Mouse (Mus musculus) gastrocnemius, adult 18-20 months (tissue): ENCODE data around the gene Vsx1. TPM values are rescaled to one million over a fixed set of nuclear protein-coding genes. Genes with fewer than 3 reads are reported as not detected.

Source experiments
- DNase-seq: peaks from one replicate; pipeline ENCODE4 v3.0.0; 2021; ENCODE audit warnings: low spot score
- total RNA-seq, 2 experiments: library from RNA; stranded (reverse); gene quantifications; 2 replicates each; pipeline ENCODE4 v1.2.3; 2021

The Vsx1 gene
- total RNA-seq, 2 experiments from 2014 or later = not detected

- DNase-seq = no peak
These were observed 42.6 kb downstream of the Vsx1 start for GRCm38 (mm10) chr2:150646411-150647121.

- DNase-seq = no peak
These were observed 43.9 kb downstream of the Vsx1 start for GRCm38 (mm10) chr2:150645225-150645624.

GRCm38 (mm10) chr2:150643726-150644415 is 45.3 kb downstream of the Vsx1 start:
- no peak for DNase-seq

- DNase-seq = no peak
These were observed 46.0 kb downstream of the Vsx1 start for GRCm38 (mm10) chr2:150643166-150643565.

- DNase-seq = no peak
These were observed 50.8 kb downstream of the Vsx1 start for GRCm38 (mm10) chr2:150638370-150638733.

- no peak for DNase-seq
These were observed 51.3 kb downstream of the Vsx1 start for GRCm38 (mm10) chr2:150637702-150638369.

- no peak for DNase-seq
These were observed 53.2 kb downstream of the Vsx1 start for GRCm38 (mm10) chr2:150635877-150636446.

Other genes with a start within 250 kb of the Vsx1 start
- gene Zfp442, start 237.9 kb downstream of the Vsx1 start, total RNA-seq = 1 to 10 TPM; 1.6 to 2.1 TPM
- not detected for gene Zfp345, start 204.3 kb downstream of the Vsx1 start, total RNA-seq
- gene Cst7, start 118.9 kb downstream of the Vsx1 start, total RNA-seq = not detected
- 10 to 100 TPM; 19.3 to 20.4 TPM for gene Apmap, start 80.8 kb downstream of the Vsx1 start, total RNA-seq
- gene Acss1, start 20.9 kb downstream of the Vsx1 start, total RNA-seq = 10 to 100 TPM; 19.9 to 26.2 TPM
- 1 to 10 TPM; 8.0 to 8.8 TPM for gene Entpd6, start 59.7 kb upstream of the Vsx1 start, total RNA-seq
- 1 to 10 TPM; 4.5 to 5.5 TPM for gene Pygb, start 97.4 kb upstream of the Vsx1 start, total RNA-seq
- gene Abhd12, start 215.4 kb upstream of the Vsx1 start, total RNA-seq = 10 to 100 TPM; 23.8 to 27.8 TPM
- gene Gins1, start 216.0 kb upstream of the Vsx1 start, total RNA-seq = 1 to 10 TPM; 1.8 to 2.1 TPM